20 mouse cellular contexts compared by ENCODE assay signal in genomic region chr1:156442776-156443175, GRCm38 (mm10). TPM values are rescaled to one million over a fixed set of nuclear protein-coding genes. Genes with fewer than 3 reads are reported as not detected.
DNase-seq lines count a peak whose midpoint lies in the region; TF ChIP-seq lines count a peak whose summit lies in the region.
"Had no signal": no experiment of that assay in that cellular context is flagged by ENCODE, and none has a peak within 500 bp of the region (broad histone marks: within the 10 kb centered on the region; RNA-seq: fewer than 3 reads in every experiment).

No protein-coding gene starts in this region.

- no peak for TF ChIP-seq CTCF in layer of hippocampus, adult 2 months (conservative IDR thresholded peaks at IDR 0.05)

- peak; percentile 55 for DNase-seq in adrenal gland, postnatal 14 days
- no peak for DNase-seq in adrenal gland, adult 18-20 months (ENCODE audit: low spot score in 2 of 2)
- DNase-seq in layer of hippocampus, adult 2 months (ENCODE audit: low spot score in 2 of 2) = no peak
- no peak for DNase-seq in layer of hippocampus, postnatal 25 days (ENCODE audit: extremely low spot score in 1 of 2, low spot score in 1 of 2)
- DNase-seq in right cerebral cortex, adult 2 months (ENCODE audit: low spot score in 2 of 2) = peak; percentile 31 to 46
- no peak for DNase-seq in right cerebral cortex, postnatal 14 days
- no peak for DNase-seq in thymus, postnatal 25 days
- DNase-seq: adrenal gland, adult 8-10 months; cerebellum, adult 2 months; cerebellum, postnatal 36 days; kidney, postnatal 4 days; liver; thymus, postnatal 36 days had no signal

- H3K27ac ChIP-seq in layer of hippocampus, adult 2 months = peak overlapping the region; percentile 73
- H3K27ac ChIP-seq: embryonic facial prominence, embryonic 15.5 days; forebrain, embryonic 10.5 days; heart, embryonic 15.5 days had no signal

- H3K4me3 ChIP-seq in layer of hippocampus, adult 2 months = no peak overlapping the region
- H3K4me3 ChIP-seq: embryonic facial prominence, embryonic 15.5 days; forebrain, embryonic 10.5 days; heart, embryonic 15.5 days had no signal

RNA-seq across cellular contexts. Expression of gene Axdnd1, which starts 21.8 kb away (rescaled TPM):
- total RNA-seq in adrenal gland, postnatal 14 days (2021) = 2.7 and 3.3 TPM in 2 replicates
- total RNA-seq in adrenal gland, adult 18-20 months (2021) = 1 to 10 TPM; 5.3 to 8.7 TPM
- 1 to 10 TPM in 1 of 2 experiments, under 1 TPM in 1; 0.61 to 1.3 TPM for total RNA-seq in layer of hippocampus, adult 2 months (2021)
- 1 to 10 TPM in 1 of 2 experiments, under 1 TPM in 1; 0.47 to 1.5 TPM for total RNA-seq in layer of hippocampus, postnatal 25 days (2021)
- total RNA-seq: CH12.LX; gastrocnemius, adult 8-10 months; heart, adult 18-20 months; hematopoietic stem cell, adult 5-6 weeks had no signal

RNA-seq across cellular contexts. Expression of gene Soat1, which starts 31.4 kb away (rescaled TPM):
- total RNA-seq in adrenal gland, postnatal 14 days (2021) = 623 and 656 TPM in 2 replicates
- total RNA-seq in adrenal gland, adult 18-20 months (2021) = 1,000 to 10,000 TPM; 1,467 to 1,486 TPM
- total RNA-seq in layer of hippocampus, adult 2 months (2021) = 10 to 100 TPM; 49.3 to 55.9 TPM
- total RNA-seq in layer of hippocampus, postnatal 25 days (2021) = 10 to 100 TPM; 41.2 to 47.1 TPM

Comparison
In these comparisons a context has a peak if more than half of its experiments do, and no peak if none do; other contexts are left out.
1. DNase-seq: peak in adrenal gland, postnatal 14 days (single experiment) and right cerebral cortex, adult 2 months (2 of 2); none in adrenal gland, adult 18-20 months (0 of 2), layer of hippocampus, adult 2 months (0 of 2), layer of hippocampus, postnatal 25 days (0 of 2), right cerebral cortex, postnatal 14 days (single experiment) and thymus, postnatal 25 days (single experiment).
2. RNA of gene Soat1, which starts 31.4 kb away (total RNA-seq): 1,467 to 1,486 TPM in adrenal gland, adult 18-20 months and 623 to 656 TPM in adrenal gland, postnatal 14 days; 49.3 to 55.9 TPM in layer of hippocampus, adult 2 months and 41.2 to 47.1 TPM in layer of hippocampus, postnatal 25 days; every median in the first group is over 10 times any median in the second.